Mouse (Mus musculus): ENCODE results near the gene Fam178b. TPM values are rescaled to one million over a fixed set of nuclear protein-coding genes. Genes with fewer than 3 reads are reported as not detected.

The Fam178b gene
- polyA plus RNA-seq, 1 experiment: 13.9 TPM

DNA sequence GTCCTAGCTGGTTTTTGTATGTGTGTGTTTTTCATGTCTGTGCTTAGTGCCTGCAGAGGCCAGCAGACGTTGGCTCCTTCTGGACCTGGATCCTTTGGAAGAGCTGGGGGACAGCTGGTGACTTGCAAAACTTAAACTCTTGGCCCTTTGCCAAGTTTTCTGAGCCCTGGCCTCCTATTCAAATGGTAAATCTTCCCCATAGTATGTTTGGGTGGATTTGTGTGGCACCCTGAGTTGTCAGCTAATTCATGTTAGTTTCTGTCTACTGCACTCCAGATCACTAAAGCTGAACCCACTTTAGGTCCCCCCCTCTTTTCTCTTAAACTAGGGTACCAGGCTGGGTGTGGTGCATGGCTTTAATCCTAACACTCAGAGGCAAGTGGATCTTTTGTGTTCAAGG, 154.6 kb downstream of the Fam178b start:
- H3K4me3 ChIP-seq (replicated peaks; ENCODE audit: extremely low read depth, low read depth, low read length): no peak overlapping the region
- TF ChIP-seq POLR2A (IDR thresholded peaks at IDR 0.05; ENCODE audit: borderline replicate concordance, extremely low read depth, low read depth, low read length) (no peak), CTCF (IDR thresholded peaks at IDR 0.05; ENCODE audit: insufficient read depth, low read length) (no peak)
- 11% methylated on average over 1 of the region's 1 CpGs for WGBS
- no peaks in the 10 kb centered on the region for H3K4me1 ChIP-seq (ENCODE audit: control insufficient read depth, insufficient read depth, low read length)
- DNase-seq: no peak

DNA sequence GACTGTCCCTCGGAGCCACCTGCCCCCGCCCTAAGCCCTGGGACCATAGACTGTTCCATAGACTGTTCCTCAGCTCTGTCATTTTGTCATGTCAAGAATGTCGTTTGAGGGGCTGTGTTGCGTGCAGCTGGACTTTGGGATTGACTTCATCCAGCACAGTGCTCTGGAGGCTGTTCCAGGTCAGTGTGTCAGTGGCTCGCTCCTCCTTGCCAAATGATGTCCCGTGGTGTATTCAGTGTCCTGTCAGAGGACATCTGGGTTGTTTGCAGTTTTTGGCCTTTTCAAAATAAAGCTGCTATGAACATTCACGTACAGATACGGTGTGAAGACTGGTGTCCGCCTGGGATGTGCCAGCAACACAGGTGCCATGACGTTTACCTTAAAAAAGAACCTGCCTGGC, 156.1 kb downstream of the Fam178b start:
- no peak overlapping the region for H3K4me3 ChIP-seq (replicated peaks; ENCODE audit: extremely low read depth, low read depth, low read length)
- 83% methylated on average over 10 of the region's 10 CpGs for WGBS
- TF ChIP-seq POLR2A (IDR thresholded peaks at IDR 0.05; ENCODE audit: borderline replicate concordance, extremely low read depth, low read depth, low read length) (no peak), CTCF (IDR thresholded peaks at IDR 0.05; ENCODE audit: insufficient read depth, low read length) (no peak)
- H3K4me1 ChIP-seq (ENCODE audit: control insufficient read depth, insufficient read depth, low read length): no peaks in the 10 kb centered on the region
- no peak for DNase-seq

DNA sequence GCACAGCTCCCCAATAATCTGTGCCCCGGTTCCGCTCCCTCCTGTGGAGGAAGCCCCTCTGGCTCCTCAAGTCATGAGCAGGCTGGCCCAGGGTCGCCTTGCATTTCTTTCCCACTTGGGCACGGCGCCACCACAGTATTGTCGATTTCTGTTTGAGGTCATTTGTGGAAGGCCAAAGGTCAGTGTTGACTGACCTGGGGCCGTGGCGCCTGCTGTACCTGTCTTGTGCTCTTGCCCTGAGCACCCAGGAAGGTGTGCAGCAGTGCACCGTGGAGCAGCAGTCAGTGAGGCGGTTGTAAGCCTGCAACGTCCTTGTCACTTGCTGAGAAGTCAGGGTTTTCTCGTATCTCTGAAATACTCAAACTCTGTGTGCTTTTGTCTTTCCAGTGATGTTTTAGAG, 157.2 kb downstream of the Fam178b start:
- Histone ChIP-seq H3K4me1 (ENCODE audit: control insufficient read depth, insufficient read depth, low read length) (no peaks in the 10 kb centered on the region), H3K4me3 (replicated peaks; ENCODE audit: extremely low read depth, low read depth, low read length) (no peak overlapping the region)
- TF ChIP-seq CTCF (IDR thresholded peaks at IDR 0.05; ENCODE audit: insufficient read depth, low read length) (no peak), POLR2A (IDR thresholded peaks at IDR 0.05; ENCODE audit: borderline replicate concordance, extremely low read depth, low read depth, low read length) (no peak)
- DNase-seq: no peak
- WGBS: 89% methylated on average over 12 of the region's 12 CpGs

DNA sequence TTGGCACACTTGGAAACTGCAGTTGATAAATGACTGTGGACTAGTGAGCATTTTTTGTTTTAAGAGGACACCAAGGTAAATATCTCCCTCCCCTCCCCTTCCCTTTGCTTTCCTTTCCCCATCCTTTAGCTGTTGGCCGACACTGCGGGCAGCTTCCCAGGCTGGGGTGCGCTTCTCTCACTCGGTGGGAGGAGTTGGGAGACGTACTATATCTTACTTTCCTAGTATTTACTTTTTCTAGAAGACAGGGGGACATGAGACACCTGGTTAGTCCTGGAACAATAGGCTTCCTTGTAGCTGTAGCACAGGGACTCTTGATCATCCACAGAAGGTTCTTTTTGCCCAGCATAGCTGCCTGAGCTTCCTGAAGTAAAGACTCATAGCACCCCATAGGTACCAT, 158.9 kb downstream of the Fam178b start:
- WGBS: 68% methylated on average over 5 of the region's 5 CpGs
- no peak for DNase-seq
- TF ChIP-seq CTCF (IDR thresholded peaks at IDR 0.05; ENCODE audit: insufficient read depth, low read length): no peak
- no peak for TF ChIP-seq POLR2A (IDR thresholded peaks at IDR 0.05; ENCODE audit: borderline replicate concordance, extremely low read depth, low read depth, low read length)
- no peak overlapping the region for H3K4me3 ChIP-seq (replicated peaks; ENCODE audit: extremely low read depth, low read depth, low read length)
- no peaks in the 10 kb centered on the region for H3K4me1 ChIP-seq (ENCODE audit: control insufficient read depth, insufficient read depth, low read length)

DNA sequence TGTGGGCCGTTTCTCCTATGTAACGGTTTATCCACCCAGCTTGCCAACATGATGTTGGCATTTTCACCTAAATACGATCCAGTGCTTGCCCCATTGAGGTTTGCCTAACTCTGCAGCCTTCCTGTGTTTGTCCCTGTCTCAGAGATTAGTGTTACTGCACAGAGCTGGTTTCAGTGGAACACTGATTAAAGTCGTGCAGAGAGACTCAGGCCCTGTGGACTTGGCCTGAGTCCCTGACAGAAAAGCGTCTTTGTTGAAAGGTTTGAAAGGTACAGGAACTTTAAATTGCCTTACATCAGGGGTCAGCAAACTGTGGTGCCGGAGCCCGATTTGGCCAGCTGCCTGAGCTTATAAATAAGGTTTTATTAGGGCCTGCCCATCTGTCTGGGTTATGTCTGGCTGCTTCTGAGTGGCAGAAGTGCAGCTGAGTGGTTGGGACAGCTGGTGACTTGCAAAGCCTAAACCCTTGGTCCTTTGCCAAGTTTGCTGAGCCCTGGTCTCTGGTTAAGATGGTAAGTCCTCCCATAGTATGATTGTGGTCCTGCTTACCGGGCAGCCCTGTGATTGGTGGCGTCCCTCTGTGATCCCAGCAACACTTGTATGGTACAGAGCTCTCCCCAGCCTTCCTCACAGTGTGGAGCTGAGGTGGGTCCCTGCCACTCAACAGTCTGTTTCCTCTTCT, 159.5 kb downstream of the Fam178b start:
- no peak for TF ChIP-seq POLR2A (IDR thresholded peaks at IDR 0.05; ENCODE audit: borderline replicate concordance, extremely low read depth, low read depth, low read length)
- TF ChIP-seq CTCF (IDR thresholded peaks at IDR 0.05; ENCODE audit: insufficient read depth, low read length): no peak
- DNase-seq: no peak
- H3K4me1 ChIP-seq (ENCODE audit: control insufficient read depth, insufficient read depth, low read length): no peaks in the 10 kb centered on the region
- no peak overlapping the region for H3K4me3 ChIP-seq (replicated peaks; ENCODE audit: extremely low read depth, low read depth, low read length)
- 70% methylated on average over 9 of the region's 9 CpGs for WGBS

DNA sequence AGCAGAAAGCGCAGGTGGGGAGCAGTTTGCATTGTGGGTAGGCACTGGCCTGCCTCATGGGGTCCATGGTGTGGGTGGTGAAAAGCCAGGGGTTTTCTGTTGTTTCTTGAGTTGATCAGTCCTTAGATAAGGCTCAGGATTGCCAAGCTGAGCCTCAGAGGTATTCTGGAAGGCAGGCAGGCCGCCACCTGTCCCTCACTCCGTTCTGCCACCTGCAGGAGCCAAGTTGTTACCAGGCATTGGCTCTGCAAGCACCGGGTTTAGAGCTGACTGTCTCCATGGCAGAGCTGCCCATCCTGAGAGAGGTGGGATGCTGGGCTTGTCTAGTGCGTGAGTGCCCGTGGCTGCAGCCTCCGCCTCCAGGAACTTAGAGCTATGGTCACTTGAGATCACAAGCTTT, 160.8 kb downstream of the Fam178b start:
- 95% methylated on average over 7 of the region's 7 CpGs for WGBS
- DNase-seq: no peak
- TF ChIP-seq POLR2A (IDR thresholded peaks at IDR 0.05; ENCODE audit: borderline replicate concordance, extremely low read depth, low read depth, low read length) (no peak), CTCF (IDR thresholded peaks at IDR 0.05; ENCODE audit: insufficient read depth, low read length) (no peak)
- Histone ChIP-seq H3K4me1 (ENCODE audit: control insufficient read depth, insufficient read depth, low read length) (no peaks in the 10 kb centered on the region), H3K4me3 (replicated peaks; ENCODE audit: extremely low read depth, low read depth, low read length) (no peak overlapping the region)

DNA sequence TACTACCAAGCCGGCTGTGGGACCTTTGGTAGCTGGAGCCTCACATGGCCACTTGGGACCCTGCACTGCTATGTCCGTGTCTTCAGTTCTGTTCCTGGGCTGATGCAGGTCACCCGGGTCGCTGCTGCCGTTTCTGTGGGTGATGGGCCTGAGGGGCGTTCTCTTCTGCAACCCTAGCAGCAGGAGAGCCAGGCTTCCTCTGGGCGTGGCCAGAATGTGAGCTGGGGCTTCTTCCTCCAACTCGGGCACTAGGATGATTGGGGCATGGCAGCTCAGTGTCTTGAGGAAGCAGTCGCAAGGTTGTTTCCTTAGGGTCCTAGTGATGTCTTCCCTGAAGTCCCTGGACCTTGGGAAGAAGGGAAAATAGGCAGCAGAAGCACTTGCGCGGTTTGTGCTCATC, 163.4 kb downstream of the Fam178b start:
- DNase-seq: no peak
- Histone ChIP-seq H3K4me1 (ENCODE audit: control insufficient read depth, insufficient read depth, low read length) (peaks cover 2% of the 10 kb centered on the region), H3K4me3 (replicated peaks; ENCODE audit: extremely low read depth, low read depth, low read length) (no peak overlapping the region)
- WGBS: 71% methylated on average over 11 of the region's 11 CpGs
- TF ChIP-seq POLR2A (IDR thresholded peaks at IDR 0.05; ENCODE audit: borderline replicate concordance, extremely low read depth, low read depth, low read length) (no peak), CTCF (IDR thresholded peaks at IDR 0.05; ENCODE audit: insufficient read depth, low read length) (no peak)

DNA sequence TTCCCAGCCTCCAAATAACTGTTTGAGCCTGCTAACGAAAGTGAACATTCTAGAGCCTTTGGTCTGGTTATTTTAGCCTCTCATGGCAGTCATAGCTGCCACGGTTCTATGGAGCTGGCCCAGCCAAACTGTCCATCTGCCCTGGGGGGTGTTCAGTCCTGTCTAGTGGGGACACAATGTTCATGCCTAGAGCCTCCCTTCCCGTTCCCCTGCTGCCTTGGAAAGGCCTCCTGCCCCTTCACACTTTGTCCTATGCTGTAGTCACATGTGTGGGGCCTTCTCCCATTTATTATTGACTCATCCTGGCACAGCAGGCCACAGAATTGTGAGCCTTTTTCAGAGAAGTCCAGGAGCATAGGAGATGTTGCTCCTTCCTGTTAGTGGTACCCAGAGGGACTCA, 164.7 kb downstream of the Fam178b start:
- 71% methylated on average over 3 of the region's 3 CpGs for whole genome bisulfite sequencing
- Histone ChIP-seq H3K4me1 (ENCODE audit: control insufficient read depth, insufficient read depth, low read length) (peaks cover 2% of the 10 kb centered on the region), H3K4me3 (replicated peaks; ENCODE audit: extremely low read depth, low read depth, low read length) (no peak overlapping the region)
- TF ChIP-seq CTCF (IDR thresholded peaks at IDR 0.05; ENCODE audit: insufficient read depth, low read length) (no peak), POLR2A (IDR thresholded peaks at IDR 0.05; ENCODE audit: borderline replicate concordance, extremely low read depth, low read depth, low read length) (no peak)
- no peak for DNase-seq

DNA sequence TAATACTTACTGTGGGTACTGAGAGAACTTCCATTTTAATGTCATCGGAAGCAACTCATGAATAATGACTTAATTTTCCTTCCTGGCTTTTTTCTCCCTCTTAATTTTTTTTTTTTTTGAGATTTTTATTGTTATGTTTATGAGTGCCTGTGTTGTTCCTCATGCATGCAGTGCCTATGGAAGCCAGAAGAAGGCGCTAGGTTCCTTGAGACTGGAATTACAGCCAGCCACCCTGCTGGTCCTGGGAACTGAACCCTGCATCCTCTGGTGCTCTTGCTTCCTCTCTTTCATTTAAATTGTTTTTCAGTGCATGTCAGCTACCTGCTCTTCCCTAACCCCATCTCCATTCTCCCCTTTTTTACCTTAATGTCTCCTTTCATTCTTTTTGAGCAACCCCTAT, 169.3 kb downstream of the Fam178b start:
- DNase-seq: no peak
- 55% methylated on average over 2 of the region's 2 CpGs for WGBS
- TF ChIP-seq CTCF (IDR thresholded peaks at IDR 0.05; ENCODE audit: insufficient read depth, low read length) (peak; percentile 53), POLR2A (IDR thresholded peaks at IDR 0.05; ENCODE audit: borderline replicate concordance, extremely low read depth, low read depth, low read length) (no peak)
- Histone ChIP-seq H3K4me1 (ENCODE audit: control insufficient read depth, insufficient read depth, low read length) (peaks cover 2% of the 10 kb centered on the region), H3K4me3 (replicated peaks; ENCODE audit: extremely low read depth, low read depth, low read length) (no peak overlapping the region)

DNA sequence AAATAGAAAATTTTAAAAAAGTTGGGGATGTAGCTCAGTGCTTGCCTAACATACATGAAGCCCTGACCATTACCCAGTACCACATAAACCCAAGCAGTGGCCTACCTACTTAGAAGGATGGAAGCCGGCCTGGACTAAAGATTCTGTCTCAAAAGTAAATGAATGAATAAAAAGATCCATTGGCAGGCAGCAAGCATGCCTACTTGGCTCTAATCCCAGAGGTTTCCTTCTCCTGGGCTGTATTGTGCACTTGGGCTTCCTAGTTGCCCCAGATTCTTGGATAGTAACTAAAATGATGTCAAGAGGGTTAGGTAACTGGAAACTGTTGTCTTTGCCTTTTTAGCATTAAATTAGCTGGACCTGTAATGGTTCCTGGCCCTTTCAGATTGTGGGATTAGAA, 169.7 kb downstream of the Fam178b start:
- no peak overlapping the region for H3K4me3 ChIP-seq (replicated peaks; ENCODE audit: extremely low read depth, low read depth, low read length)
- 9% methylated on average over 1 of the region's 1 CpGs for WGBS
- DNase-seq: no peak
- no peak for TF ChIP-seq CTCF (IDR thresholded peaks at IDR 0.05; ENCODE audit: insufficient read depth, low read length)
- TF ChIP-seq POLR2A (IDR thresholded peaks at IDR 0.05; ENCODE audit: borderline replicate concordance, extremely low read depth, low read depth, low read length): no peak
- H3K4me1 ChIP-seq (ENCODE audit: control insufficient read depth, insufficient read depth, low read length): peaks cover 2% of the 10 kb centered on the region
